Mouse (Mus musculus) adrenal gland, adult (tissue): ENCODE data around the gene Gm17374.
A peak's percentile ranks its signal among the peaks of the same experiment; 100 is the strongest.
"Not testable (repeated sequence)": the region's sequence is repeated elsewhere in the genome, so short reads cannot be mapped to it uniquely, and the experiment has no call there.

Source experiments
- DNase-seq, 2 experiments: peaks; one replicate each; pipeline ENCODE4 v3.0.0; 2022 to 2023; ENCODE audit warnings: low spot score in 1 of 2; ENCODE audit not compliant: inconsistent age in 2 of 2

Gm17374 gene

GRCm38 (mm10) chr2:140151743-140152142, at the start of gene Gm17374:
Gene Gm17374, plus strand, starts transcription at chr2:140152043.
- not testable (repeated sequence) for DNase-seq

- DNase-seq = no peak
These were observed 46.9 kb upstream of the Gm17374 start for GRCm38 (mm10) chr2:140104951-140105350.

- DNase-seq = peak in 1 of 2 experiments; percentile 59
These were observed 44.2 kb upstream of the Gm17374 start for GRCm38 (mm10) chr2:140107641-140108040.

GRCm38 (mm10) chr2:140108945-140109344, 42.9 kb upstream of the Gm17374 start:
- DNase-seq = no peak

- no peak for DNase-seq
These were observed 38.0 kb upstream of the Gm17374 start for GRCm38 (mm10) chr2:140113851-140114250.

GRCm38 (mm10) chr2:140125516-140125915, 26.3 kb upstream of the Gm17374 start:
- no peak for DNase-seq

- peak in 1 of 2 experiments; percentile 74 for DNase-seq
These were observed 7.4 kb downstream of the Gm17374 start for GRCm38 (mm10) chr2:140159186-140159730.

GRCm38 (mm10) chr2:140163351-140163854, 11.6 kb downstream of the Gm17374 start:
- DNase-seq = no peak

GRCm38 (mm10) chr2:140169057-140169456, 17.2 kb downstream of the Gm17374 start:
- DNase-seq = no peak

- DNase-seq = peak; percentile 96 to 99
These were observed 18.4 kb downstream of the Gm17374 start, which contains the start of the genes Esf1 and Ndufaf5 for GRCm38 (mm10) chr2:140170127-140170802. Gene Esf1, minus strand, starts transcription at chr2:140170564. Gene Ndufaf5, plus strand, starts transcription at chr2:140170649.

- DNase-seq = no peak
These were observed 19.1 kb downstream of the Gm17374 start for GRCm38 (mm10) chr2:140170803-140171553.

- DNase-seq = not testable (repeated sequence)
These were observed 33.9 kb downstream of the Gm17374 start for GRCm38 (mm10) chr2:140185685-140186210.

- DNase-seq = no peak
These were observed 48.9 kb downstream of the Gm17374 start for GRCm38 (mm10) chr2:140200713-140201112.

GRCm38 (mm10) chr2:140202573-140202972, 50.7 kb downstream of the Gm17374 start:
- DNase-seq = no peak
